Mouse (Mus musculus): ENCODE results near the gene Olfr1153.

Olfr1153 gene

DNA sequence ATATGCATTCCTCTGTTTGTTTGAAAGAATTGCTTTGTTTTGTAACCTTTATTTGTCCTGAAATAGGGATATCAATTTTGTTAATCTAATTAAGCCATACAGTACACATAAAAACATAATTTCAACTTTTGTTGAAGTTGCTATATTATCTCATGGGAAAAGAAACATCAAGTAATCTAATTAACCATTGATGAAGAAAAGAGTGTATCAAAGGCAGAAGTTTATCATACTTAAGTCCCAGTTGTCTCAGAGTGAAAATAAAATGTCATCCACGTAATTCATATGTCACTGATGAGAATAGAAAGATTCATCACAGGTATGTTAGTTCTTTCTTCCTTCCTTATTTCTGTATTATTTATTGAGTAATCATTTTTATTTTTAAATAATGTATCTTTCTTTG lies at the start of gene Olfr1153:
Gene Olfr1153 (plus strand): TSS at position 301 of the 400 bp plus-strand sequence.
- DNase-seq (ENCODE audit: low read depth, low spot score), result no peak

DNA sequence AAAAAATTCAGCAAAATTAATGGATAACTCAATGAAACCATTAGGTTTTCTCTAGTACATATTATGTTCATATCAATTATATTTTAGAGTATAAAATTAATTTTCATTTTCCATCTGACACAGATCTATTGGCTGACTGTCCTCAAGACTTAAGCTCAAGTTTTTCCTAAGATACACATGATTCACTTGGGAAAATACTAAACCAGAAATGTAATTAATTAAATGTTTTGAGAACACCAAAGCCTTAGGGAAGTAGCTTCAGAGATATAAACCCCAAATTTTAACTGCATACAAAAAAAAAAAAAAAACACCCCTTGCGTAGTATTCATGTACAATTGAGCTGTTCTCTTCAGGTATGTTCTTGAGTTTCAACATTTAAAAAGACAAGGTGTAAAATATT lies 39.2 kb upstream of the Olfr1153 start, which contains the start of gene Olfr1151:
Gene Olfr1151 (plus strand): TSS at position 301 of the 400 bp plus-strand sequence.
- DNase-seq (ENCODE audit: low read depth, low spot score), result no peak

DNA sequence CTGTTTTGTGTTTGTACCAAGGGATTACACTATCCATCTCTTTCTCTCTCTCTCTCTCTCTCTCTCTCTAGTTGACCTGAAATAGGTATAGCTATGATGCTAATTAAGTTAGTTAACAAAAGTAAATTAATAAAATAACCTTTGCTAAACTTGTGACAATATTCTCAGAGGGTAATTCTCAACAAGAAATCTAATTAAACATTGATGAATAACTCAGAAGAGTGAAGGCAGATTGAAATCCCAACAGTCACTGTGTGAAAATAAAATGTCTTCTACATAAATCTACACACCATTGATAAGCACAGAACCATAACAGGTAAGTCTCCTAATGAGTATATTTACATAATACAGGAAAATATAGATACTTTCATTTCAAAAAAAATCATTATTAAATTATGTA lies 28.6 kb upstream of the Olfr1153 start, which contains the start of gene Olfr1152:
Gene Olfr1152 (plus strand): TSS at position 301 of the 400 bp plus-strand sequence.
- no peak for DNase-seq (ENCODE audit: low read depth, low spot score)

DNA sequence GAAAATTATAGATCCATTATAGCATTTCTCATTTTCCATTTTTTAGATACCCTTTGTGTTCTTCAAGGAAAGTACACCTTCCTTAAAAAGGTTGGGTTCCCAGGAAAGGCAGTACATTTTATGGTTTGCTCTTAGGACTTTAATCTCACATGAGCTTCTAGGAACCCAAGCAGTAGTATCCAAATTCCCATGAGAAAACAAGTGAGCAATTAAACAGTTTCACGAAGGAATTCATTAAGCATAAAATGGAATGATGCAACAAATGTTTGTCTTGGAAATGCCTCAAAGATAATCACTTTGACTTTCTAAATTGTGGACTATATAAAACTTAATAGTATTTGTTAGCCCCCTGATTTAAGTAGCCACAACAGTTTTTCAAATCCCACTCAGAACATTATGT lies 10.3 kb downstream of the Olfr1153 start, which contains the start of gene Olfr1154:
Gene Olfr1154 (minus strand): TSS at position 101 of the 400 bp plus-strand sequence.
- no peak for DNase-seq (ENCODE audit: low read depth, low spot score)

DNA sequence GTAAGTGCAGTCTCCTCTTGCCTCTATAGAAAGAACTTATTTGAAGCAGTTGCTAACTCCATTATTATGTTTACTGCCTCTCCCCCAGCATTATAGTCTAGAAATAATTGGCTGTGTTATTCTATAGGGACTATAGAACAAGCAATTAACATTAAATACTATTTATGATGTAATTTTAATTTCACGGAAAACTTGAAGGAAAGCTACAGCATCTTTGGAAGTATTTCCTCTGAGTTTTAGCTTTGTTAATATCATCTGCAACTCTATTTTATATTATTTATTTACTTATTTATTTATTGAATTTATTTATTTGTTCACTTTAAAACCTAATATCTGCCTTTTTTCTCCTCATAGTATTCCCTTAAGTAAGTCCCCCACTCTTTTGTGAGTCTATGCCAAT lies 50.3 kb downstream of the Olfr1153 start, which contains the start of gene Olfr1155:
Gene Olfr1155 (minus strand): TSS at position 101 of the 400 bp plus-strand sequence.
- DNase-seq (ENCODE audit: low read depth, low spot score), result no peak

All from ES-CJ7 (cell line).